Mouse (Mus musculus): Measurements from ENCODE around the gene H2-M5. TPM values are rescaled to one million over a fixed set of nuclear protein-coding genes. Genes with fewer than 3 reads are reported as not detected.

The H2-M5 gene
- total RNA-seq, 4 experiments from 2014 or later, result 0.44 to 1.6 (median 0.97) TPM

DNA sequence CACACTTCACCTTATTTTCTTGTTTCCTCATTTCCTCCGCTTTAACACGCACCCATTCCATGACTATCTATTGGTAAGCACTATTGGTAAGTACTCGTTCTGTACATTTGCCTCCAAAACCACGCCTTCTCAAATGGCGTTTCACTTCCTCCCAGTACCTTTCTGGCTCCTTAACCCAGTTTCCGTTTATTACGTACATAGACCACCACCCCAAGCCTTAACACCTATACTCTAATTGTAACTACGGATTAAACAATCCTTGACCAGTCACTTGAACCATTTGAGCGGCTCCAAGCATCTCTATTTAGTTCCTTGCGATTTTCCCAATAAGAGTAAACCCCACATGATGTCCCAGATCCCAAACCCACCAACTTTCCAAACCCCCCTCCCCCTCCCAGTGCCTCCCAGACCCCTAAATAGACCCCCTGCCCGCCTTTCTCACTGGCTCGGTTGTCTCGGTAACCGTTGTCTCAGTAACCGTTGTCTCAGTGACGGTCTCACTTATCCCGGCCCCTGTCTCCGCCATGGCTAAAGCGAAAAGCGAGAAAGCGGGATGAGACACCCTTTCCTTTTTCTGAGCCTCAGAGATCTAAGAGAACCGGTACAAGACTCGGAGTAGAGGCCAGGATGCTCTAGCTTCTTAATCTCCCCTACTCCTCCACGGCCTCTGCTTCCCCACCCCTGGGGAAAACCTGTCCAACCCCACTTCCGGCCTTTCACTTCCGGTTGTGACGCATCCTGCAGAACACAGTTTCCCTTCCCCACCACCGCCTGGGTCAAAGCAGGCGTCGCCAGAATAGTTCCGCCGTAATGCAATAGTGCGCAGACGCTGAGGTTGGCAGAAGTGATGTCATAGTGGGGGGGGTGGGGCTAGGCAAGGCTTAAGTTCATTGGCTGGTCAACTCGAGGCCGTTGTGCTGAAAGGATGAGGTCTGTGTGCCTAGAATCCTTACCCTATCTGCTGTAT, 38.1 kb downstream of the H2-M5 start, which contains the start of gene Ppp1r11:
Gene Ppp1r11 (minus strand): TSS at position 761 of the 967 bp plus-strand sequence.
- DNase-seq (ENCODE audit: low spot score in 2 of 2), result peak; percentile 87 to 96

DNA sequence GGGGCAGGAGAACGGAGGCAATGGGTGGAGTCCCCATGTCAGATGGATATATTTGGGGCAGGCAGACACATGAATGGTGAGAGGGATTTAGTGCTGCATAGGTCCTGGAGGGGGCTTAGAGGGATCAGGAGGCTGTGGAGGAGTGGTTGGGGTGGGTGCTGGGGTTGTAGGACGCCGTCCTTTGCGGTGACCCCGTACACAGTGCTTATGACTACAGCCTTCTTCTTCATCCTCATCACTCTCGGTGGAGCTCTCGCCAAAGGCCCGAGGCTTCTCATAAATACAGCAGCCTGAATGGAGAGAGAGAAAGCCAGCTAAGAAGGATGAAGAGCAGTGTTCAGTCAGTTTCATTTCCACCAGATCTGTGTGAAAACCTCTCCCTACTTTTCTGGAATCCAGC, 40.1 kb downstream of the H2-M5 start:
- DNase-seq (ENCODE audit: low spot score in 2 of 2), result no peak

DNA sequence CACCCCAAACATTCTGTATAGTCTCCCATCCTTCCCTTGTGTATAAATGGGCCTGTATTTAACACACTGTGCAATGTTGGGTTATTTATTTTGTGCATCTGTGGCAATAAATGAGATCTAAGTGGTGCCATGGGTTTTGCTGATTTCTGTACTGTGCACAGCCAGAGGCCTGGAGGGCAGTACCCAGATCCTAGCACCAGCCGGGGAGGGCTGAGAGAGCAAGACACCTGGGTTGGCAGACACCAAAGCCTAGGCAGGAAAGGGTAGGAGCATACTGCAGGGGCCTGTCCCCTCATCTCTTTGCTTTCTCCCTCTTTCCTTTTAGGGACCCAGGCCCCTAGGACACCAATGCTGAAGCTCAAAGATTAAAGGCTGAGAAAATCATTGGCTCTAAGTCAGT, 41.1 kb downstream of the H2-M5 start:
- DNase-seq (ENCODE audit: low spot score in 2 of 2), result no peak

DNA sequence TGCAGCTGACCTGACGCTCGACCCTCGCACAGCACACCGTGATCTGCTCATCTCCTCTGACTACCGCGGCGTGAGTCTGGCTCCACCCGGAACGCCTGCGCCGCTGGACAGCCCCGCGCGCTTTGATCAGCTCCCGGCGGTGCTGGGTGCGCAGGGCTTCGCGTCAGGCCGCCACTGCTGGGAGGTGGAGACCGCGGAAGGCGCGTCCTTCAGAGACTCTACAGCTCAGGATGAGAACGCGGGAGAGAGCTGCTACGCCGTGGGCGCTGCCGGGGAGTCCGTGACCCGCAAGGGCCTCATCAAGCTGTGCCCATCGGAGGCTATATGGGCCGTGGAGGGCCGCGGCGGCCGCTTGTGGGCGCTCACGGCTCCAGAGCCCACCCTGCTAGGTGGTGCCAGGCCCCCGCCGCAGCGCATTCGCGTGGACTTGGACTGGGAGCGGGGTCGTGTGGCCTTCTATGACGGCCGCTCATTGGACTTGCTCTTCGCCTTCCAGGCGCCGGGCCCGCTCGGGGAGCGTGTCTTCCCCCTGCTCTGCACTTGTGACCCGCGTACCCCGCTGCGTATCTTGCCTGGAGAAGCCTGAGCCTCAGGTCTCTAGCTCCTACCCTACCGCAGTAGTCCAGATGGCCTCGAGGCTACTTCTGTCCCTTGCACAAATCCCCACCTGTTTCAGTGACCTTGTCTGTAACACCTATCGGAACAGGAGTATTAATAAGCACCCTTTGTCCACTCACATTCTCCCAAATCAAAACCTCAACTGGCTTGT, 42.1 kb downstream of the H2-M5 start:
- peak; percentile 51 to 53 for DNase-seq (ENCODE audit: low spot score in 2 of 2)

DNA sequence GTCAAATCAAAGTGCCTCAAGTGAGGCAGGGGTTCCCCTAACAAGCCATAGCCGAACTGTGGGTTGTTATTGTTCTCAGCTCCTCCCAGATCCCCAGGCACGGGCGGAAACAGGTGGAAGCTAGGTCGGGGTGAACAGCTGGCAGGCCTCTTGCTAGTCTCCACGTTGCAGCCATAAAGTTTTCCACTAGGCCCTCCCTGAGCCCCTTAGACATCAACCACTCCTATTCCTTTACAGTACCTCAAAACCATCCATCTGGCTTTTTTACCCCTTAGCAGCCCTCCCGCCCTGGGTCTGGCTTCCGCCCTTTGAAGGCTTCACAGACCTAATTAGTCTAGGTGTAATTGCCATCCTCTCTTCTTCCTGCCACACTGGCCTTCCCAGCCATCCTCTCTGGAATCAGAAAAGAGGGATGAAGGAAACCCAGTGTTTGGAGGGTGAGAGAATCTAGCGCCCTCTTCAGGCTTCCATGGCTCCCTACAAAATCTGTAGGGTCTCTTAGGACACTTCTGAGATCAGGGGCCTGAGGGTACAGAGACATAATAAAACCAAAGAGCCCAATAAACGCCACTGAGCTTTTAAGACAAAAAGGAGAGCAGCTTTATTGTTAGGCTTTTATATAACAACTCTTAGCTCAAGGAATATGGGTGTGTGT, 45.1 kb downstream of the H2-M5 start:
- no peak for DNase-seq (ENCODE audit: low spot score in 2 of 2)

DNA sequence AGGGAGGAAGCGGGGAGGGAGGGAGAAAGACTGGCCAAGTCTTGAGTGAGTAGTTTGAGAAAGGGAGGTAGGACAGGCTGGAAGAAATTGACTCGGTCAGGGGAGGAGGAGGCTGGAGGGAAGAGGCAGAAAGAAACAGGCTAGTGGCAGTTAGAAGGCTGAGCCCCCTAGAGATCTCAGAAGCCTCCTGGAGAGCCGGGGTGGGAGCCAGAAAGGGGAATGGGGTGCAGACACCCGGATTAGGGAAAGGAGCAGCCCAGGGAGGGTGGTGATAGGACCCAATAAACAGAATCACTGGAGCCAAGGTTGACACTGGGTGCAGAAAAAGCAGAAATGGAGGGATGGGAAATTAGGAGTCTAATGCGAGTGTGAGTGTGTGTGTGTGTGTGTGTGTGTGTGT, 45.6 kb downstream of the H2-M5 start:
- DNase-seq (ENCODE audit: low spot score in 2 of 2), result no peak

DNA sequence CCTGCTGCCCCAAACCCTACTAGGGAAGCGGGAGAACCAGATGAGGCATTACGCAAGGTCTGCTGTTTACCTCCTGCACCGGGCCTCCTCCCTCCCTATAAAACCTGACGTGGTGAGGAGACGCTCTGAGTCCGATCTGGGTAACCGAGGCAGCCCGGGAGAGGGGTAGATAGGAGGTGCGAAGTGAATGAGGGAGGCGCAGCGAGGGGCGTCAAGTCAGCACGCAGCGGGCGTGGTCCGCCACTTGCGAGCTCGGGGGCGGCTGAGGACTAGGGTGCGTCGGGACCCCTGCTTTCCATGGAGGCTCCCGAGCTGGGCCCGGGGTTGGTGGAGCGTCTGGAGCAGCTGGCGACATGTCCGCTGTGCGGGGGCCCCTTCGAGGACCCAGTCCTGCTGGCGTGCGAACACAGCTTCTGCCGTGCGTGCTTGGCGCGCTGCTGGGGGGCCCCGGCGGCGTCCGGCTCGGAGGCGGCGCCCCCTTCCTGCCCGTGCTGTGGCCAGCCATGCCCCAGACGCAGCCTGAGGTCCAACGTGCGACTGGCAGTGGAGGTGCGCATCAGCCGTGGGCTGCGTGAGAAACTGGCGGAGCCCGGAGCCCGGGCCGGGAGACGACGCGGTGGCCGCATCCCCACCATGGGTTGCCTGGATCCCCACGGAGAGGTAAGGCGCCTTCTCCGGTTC, 46.4 kb downstream of the H2-M5 start, which contains the start of gene Rnf39:
Gene Rnf39 (plus strand): TSS at position 128 of the 681 bp plus-strand sequence.
- peak; percentile 40 to 55 for DNase-seq (ENCODE audit: low spot score in 2 of 2)

DNA sequence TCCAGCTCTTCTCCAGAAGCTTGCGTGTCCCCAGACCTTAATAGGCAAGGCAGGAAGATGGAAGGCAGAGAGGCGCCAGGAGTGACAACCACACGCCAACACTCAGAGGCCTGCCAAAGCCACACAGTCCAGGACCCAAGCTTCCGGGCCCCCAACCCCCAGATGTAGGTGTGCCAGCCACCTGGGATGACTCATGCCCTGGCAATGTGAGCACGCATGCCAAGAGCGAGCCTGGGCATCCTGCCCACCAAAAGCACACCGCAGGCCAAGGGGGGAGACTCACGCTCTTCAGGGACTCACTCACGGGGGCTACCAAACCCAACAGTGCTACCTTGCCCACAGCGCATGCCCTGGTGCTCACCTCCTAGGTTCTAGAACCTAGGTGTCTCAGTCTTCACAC, 46.9 kb downstream of the H2-M5 start:
- DNase-seq (ENCODE audit: low spot score in 2 of 2), result peak; percentile 55 to 82

DNA sequence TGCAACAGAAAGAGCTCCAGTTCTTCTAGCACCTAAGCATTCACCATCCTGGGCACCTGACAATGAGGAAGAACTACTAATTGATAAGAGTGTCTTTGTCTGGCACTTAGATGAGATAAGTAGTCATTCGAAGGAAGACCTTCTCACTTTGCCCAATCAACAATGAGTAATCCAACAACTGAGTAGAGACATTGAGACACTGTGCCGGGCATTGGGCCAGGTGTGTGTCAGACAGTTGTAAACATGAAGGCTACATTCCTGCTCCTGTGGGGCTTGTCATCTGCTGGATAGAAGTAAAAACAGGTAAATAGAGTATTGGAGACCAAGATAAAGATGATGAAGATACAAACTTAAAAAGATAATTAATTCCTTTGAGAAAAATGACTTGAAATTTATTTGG, 51.3 kb downstream of the H2-M5 start:
- no peak for DNase-seq (ENCODE audit: low spot score in 2 of 2)

Other genes starting within 250 kb of the H2-M5 start
- gene H2-M10.5, start 216.6 kb downstream of the H2-M5 start, total RNA-seq (2022), result not detected
- gene H2-M10.6, start 177.4 kb downstream of the H2-M5 start, total RNA-seq (2022), result not detected
- 10 to 100 TPM; 23.1 to 26.2 (median 24.2) TPM for gene Trim26, start 152.4 kb downstream of the H2-M5 start, total RNA-seq (2022)
- under 1 TPM in 1 of 4 experiments, not detected in 3; 0.19 TPM for gene Trim15, start 122.3 kb downstream of the H2-M5 start, total RNA-seq (2022)
- gene Trim10, start 120.0 kb downstream of the H2-M5 start, total RNA-seq (2022), result not detected
- gene Trim40, start 99.4 kb downstream of the H2-M5 start, total RNA-seq (2022), result under 1 TPM in 1 of 4 experiments, not detected in 3; 0.24 TPM
- not detected for gene Trim31, start 91.4 kb downstream of the H2-M5 start, total RNA-seq (2022)
- 1 to 10 TPM; 5.6 to 8.0 (median 6.5) TPM for gene Rnf39, start 46.6 kb downstream of the H2-M5 start, total RNA-seq (2022)
- gene Ppp1r11, start 37.8 kb downstream of the H2-M5 start, total RNA-seq (2022), result 100 to 1,000 TPM; 107 to 144 (median 137) TPM
- 10 to 100 TPM; 23.9 to 39.6 (median 33.0) TPM for gene Znrd1, start 31.0 kb downstream of the H2-M5 start, total RNA-seq (2022)
- gene Znrd1as, start 30.9 kb downstream of the H2-M5 start, total RNA-seq (2022), result 1 to 10 TPM; 4.7 to 7.3 (median 6.6) TPM
- gene 2410137M14Rik, start 8.3 kb downstream of the H2-M5 start, total RNA-seq (2022), result 1 to 10 TPM in 1 of 4 experiments, under 1 TPM in 2, not detected in 1; 0.86 to 1.3 (median 0.89) TPM
- 10 to 100 TPM in 1 of 4 experiments, 1 to 10 TPM in 3; 8.1 to 10.5 (median 9.0) TPM for gene Zfp57, start 11.6 kb upstream of the H2-M5 start, total RNA-seq (2022)
- gene Mog, start 33.9 kb upstream of the H2-M5 start, total RNA-seq (2022), result 10 to 100 TPM; 52.5 to 55.9 (median 54.6) TPM
- 100 to 1,000 TPM; 662 to 748 (median 699) TPM for gene Gabbr1, start 56.4 kb upstream of the H2-M5 start, total RNA-seq (2022)
- gene Olfr90, start 99.0 kb upstream of the H2-M5 start, total RNA-seq (2022), result not detected
- gene Olfr91, start 108.7 kb upstream of the H2-M5 start, total RNA-seq (2022), result not detected
- not detected for gene Olfr92, start 130.6 kb upstream of the H2-M5 start, total RNA-seq (2022)
- gene Olfr93, start 172.0 kb upstream of the H2-M5 start, total RNA-seq (2022), result not detected
- not detected for gene Ubd, start 204.4 kb upstream of the H2-M5 start, total RNA-seq (2022)
- gene Olfr94, start 211.5 kb upstream of the H2-M5 start, total RNA-seq (2022), result not detected
- not detected for gene Olfr95, start 223.6 kb upstream of the H2-M5 start, total RNA-seq (2022)
- gene Olfr96, start 230.6 kb upstream of the H2-M5 start, total RNA-seq (2022), result not detected
- not detected for gene Olfr97, start 247.8 kb upstream of the H2-M5 start, total RNA-seq (2022)

Data from left cerebral cortex, adult 8-10 months (tissue).